ENCODE assay signal across 15 mouse cellular contexts in the genomic region with DNA sequence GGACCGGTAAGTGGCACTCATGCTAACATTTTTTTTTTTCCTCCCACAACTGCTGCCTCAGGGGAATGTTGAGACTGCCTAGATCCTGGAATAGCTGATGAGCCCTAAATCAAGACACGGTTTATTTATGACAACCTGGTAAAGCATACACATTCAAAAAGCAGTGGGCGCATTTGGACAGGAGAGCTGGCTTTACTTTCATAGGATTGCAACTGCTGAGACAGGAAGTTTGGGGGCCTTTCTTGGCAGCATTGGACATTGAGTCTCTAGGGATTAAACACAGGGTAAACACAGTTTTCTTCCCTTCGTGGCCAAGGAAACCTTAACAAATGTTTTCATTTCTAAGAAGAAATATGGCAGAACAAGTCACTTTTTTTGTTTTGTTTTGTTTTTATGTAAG. TPM values are rescaled to one million over a fixed set of nuclear protein-coding genes. Genes with fewer than 3 reads are reported as not detected.
A peak's percentile ranks its signal among the peaks of the same experiment; 100 is the strongest.
DNase-seq lines count a peak whose midpoint lies in the region; ATAC-seq and TF ChIP-seq lines count a peak whose summit lies in the region.
"Had no signal": no experiment of that assay in that cellular context is flagged by ENCODE, and none has a peak within 500 bp of the region (broad histone marks: within the 10 kb centered on the region; RNA-seq: fewer than 3 reads in every experiment).

No protein-coding gene starts in this region.

- ATAC-seq in heart, embryonic 12.5 days (ENCODE audit: insufficient number of reproducible peaks, low FRiP score), result no peak
- no peak for ATAC-seq in forebrain, postnatal 0 days
- ATAC-seq: forebrain, embryonic 16.5 days; midbrain, embryonic 16.5 days had no signal

- H3K9me3 ChIP-seq in heart, embryonic 12.5 days (replicated peaks), result no peaks in the 10 kb centered on the region
- H3K9me3 ChIP-seq in forebrain, postnatal 0 days (ENCODE audit: low read length), result no peaks in the 10 kb centered on the region
- H3K9me3 ChIP-seq: embryonic facial prominence, embryonic 12.5 days; hindbrain, embryonic 10.5 days; liver, embryonic 15.5 days; neural tube, embryonic 15.5 days had no signal

- peaks cover 76% of the 10 kb centered on the region for H3K36me3 ChIP-seq in heart, embryonic 12.5 days
- H3K36me3 ChIP-seq in forebrain, postnatal 0 days (ENCODE audit: insufficient read depth), result peaks cover 12% of the 10 kb centered on the region; the same call in 1 of the 2 replicates
- H3K36me3 ChIP-seq: embryonic facial prominence, embryonic 12.5 days; hindbrain, embryonic 10.5 days had no signal

- H3K4me1 ChIP-seq in heart, embryonic 12.5 days (replicated peaks), result no peaks in the 10 kb centered on the region
- no peaks in the 10 kb centered on the region for H3K4me1 ChIP-seq in forebrain, postnatal 0 days (ENCODE audit: insufficient read depth)
- H3K4me1 ChIP-seq: liver, embryonic 15.5 days; neural tube, embryonic 15.5 days had no signal

- no peaks in the 10 kb centered on the region for H3K27me3 ChIP-seq in heart, embryonic 12.5 days (replicated peaks)
- H3K27me3 ChIP-seq in forebrain, postnatal 0 days (ENCODE audit: insufficient read depth, low read length), result no peaks in the 10 kb centered on the region
- H3K27me3 ChIP-seq: embryonic facial prominence, embryonic 12.5 days; liver, embryonic 15.5 days; neural tube, embryonic 15.5 days had no signal

- no peak overlapping the region for H3K4me2 ChIP-seq in heart, embryonic 12.5 days
- no peak overlapping the region for H3K4me2 ChIP-seq in forebrain, postnatal 0 days (ENCODE audit: low read depth)
- H3K4me2 ChIP-seq: embryonic facial prominence, embryonic 12.5 days; liver, embryonic 15.5 days; neural tube, embryonic 15.5 days had no signal

- peak; percentile 39 for DNase-seq in heart, adult 8-10 months (ENCODE audit: low spot score)
- DNase-seq in lung, postnatal 10 days, result peak; percentile 46
- no peak for DNase-seq in lung, adult 18-20 months
- DNase-seq in kidney, postnatal 10 days, result peak; percentile 35
- no peak for DNase-seq in forebrain, postnatal 0 days
- no peak for DNase-seq in adrenal gland, postnatal 25 days
- DNase-seq: adrenal gland, postnatal 36 days; cerebellum, adult 8-10 months had no signal

- H3K27ac ChIP-seq in heart, embryonic 12.5 days (ENCODE audit: poor library complexity, severe bottlenecking), result no peak overlapping the region
- no peak overlapping the region for H3K27ac ChIP-seq in forebrain, postnatal 0 days (ENCODE audit: low read depth, low read length)
- H3K27ac ChIP-seq: embryonic facial prominence, embryonic 12.5 days; liver, embryonic 15.5 days; neural tube, embryonic 15.5 days had no signal

- H3K9ac ChIP-seq in heart, embryonic 12.5 days, result no peak overlapping the region
- H3K9ac ChIP-seq in forebrain, postnatal 0 days, result no peak overlapping the region
- H3K9ac ChIP-seq: embryonic facial prominence, embryonic 12.5 days; liver, embryonic 15.5 days; neural tube, embryonic 15.5 days had no signal

- WGBS in heart, embryonic 12.5 days, result 82% methylated on average over 4 of the region's 4 CpGs
- 73% methylated on average over 4 of the region's 4 CpGs for WGBS in forebrain, postnatal 0 days

- no peak for TF ChIP-seq CTCF in forebrain, postnatal 0 days (IDR thresholded peaks at IDR 0.05; ENCODE audit: low read depth)

- H3K4me3 ChIP-seq in heart, embryonic 12.5 days, result no peak overlapping the region
- H3K4me3 ChIP-seq in forebrain, postnatal 0 days (ENCODE audit: low read depth, low read length), result no peak overlapping the region
- H3K4me3 ChIP-seq: embryonic facial prominence, embryonic 12.5 days; hindbrain, embryonic 10.5 days; liver, embryonic 15.5 days; neural tube, embryonic 15.5 days had no signal

RNA-seq across cellular contexts. Expression of gene Itgb3bp, which starts 40.5 kb away (rescaled TPM):
- 1 to 10 TPM; 6.0 to 7.9 (median 6.6) TPM for total RNA-seq in heart, adult 8-10 months (2022)
- 42.6 and 43.0 TPM in 2 replicates for polyA plus RNA-seq in heart, embryonic 12.5 days (2016; fragmentation: Nextera tagmentation; extraction: Ambion mirVana)
- total RNA-seq in forebrain, postnatal 0 days (2014; rRNA removed), result 2.9 and 4.5 TPM in 2 replicates
- polyA plus RNA-seq in forebrain, postnatal 0 days (2015; fragmentation: Nextera tagmentation; extraction: Ambion mirVana), result 10.7 and 11.3 TPM in 2 replicates
- total RNA-seq in adrenal gland, postnatal 25 days (2021), result 7.0 and 9.1 TPM in 2 replicates

RNA-seq across cellular contexts. Expression of gene Pgm1, which starts 40.9 kb away (rescaled TPM):
- total RNA-seq in heart, adult 8-10 months (2022), result 100 to 1,000 TPM; 215 to 256 (median 242) TPM
- polyA plus RNA-seq in heart, embryonic 12.5 days (2016; fragmentation: Nextera tagmentation; extraction: Ambion mirVana), result 247 and 258 TPM in 2 replicates
- 52.5 and 73.5 TPM in 2 replicates for total RNA-seq in forebrain, postnatal 0 days (2014; rRNA removed)
- 52.8 and 64.6 TPM in 2 replicates for polyA plus RNA-seq in forebrain, postnatal 0 days (2015; fragmentation: Nextera tagmentation; extraction: Ambion mirVana)
- total RNA-seq in adrenal gland, postnatal 25 days (2021), result 89.3 and 100 TPM in 2 replicates

Comparison
In these comparisons a context has a peak if more than half of its experiments do, and no peak if none do; other contexts are left out.
1. DNase-seq: peak in heart, adult 8-10 months (single experiment), lung, postnatal 10 days (single experiment) and kidney, postnatal 10 days (single experiment); none in lung, adult 18-20 months (0 of 2), forebrain, postnatal 0 days (single experiment) and adrenal gland, postnatal 25 days (single experiment).